Comparison of ENCODE assay signal across 8 mouse cellular contexts in the genomic region with DNA sequence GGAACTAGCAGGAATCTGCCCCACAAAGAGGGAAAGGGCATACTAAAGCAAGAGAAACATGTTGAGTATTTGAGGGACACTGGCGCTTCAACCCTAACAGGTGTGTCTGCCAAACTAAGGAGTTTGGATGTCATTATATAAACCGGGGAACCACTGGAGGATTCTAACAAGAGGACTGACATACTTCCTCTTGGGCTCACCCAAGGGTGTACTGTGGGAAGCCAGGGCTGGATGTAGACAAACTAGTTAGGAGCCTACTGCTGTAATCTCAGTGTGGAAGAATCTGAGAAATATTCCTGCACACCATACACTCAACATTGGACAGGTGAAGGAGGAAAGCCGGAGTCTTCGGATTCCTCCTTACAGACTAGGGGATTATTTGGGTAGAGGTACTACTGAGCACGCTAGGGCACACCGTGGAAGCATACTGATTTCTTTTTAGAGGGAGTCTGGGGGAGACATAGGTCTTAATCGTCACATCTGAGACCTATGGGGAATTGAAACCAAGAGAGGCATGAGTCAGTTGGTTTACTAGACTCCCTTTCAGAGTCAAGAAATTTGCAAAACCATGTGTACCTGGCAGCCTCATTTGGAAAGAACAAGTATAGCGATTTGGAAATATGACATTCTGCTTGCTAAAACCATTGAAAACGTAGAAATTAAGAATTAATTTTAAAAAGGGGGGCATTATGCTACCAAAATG. TPM values are rescaled to one million over a fixed set of nuclear protein-coding genes. Genes with fewer than 3 reads are reported as not detected.
DNase-seq lines count a peak whose midpoint lies in the region; ATAC-seq and TF ChIP-seq lines count a peak whose summit lies in the region.

No protein-coding gene starts in this region.

- no peak for TF ChIP-seq POLR2A in bone marrow macrophage, adult 2 months (IDR thresholded peaks at IDR 0.05; ENCODE audit: borderline replicate concordance, low read depth, low read length)

- H3K36me3 ChIP-seq in heart, embryonic 11.5 days (ENCODE audit: control insufficient read depth, insufficient read depth, low read length), result no peaks in the 10 kb centered on the region
- H3K36me3 ChIP-seq in hindbrain, embryonic 15.5 days, result no peaks in the 10 kb centered on the region
- H3K36me3 ChIP-seq in midbrain, embryonic 13.5 days, result peaks cover 16% of the 10 kb centered on the region

- DNase-seq in heart, postnatal 25 days (ENCODE audit: low spot score), result no peak
- DNase-seq in thymus, adult 18-20 months, result no peak
- no peak for DNase-seq in thymus, postnatal 10 days (ENCODE audit: low spot score in 2 of 2)

- no peaks in the 10 kb centered on the region for H3K9me3 ChIP-seq in heart, embryonic 11.5 days (replicated peaks; ENCODE audit: control insufficient read depth, low read length)
- no peaks in the 10 kb centered on the region for H3K9me3 ChIP-seq in hindbrain, embryonic 15.5 days
- H3K9me3 ChIP-seq in midbrain, embryonic 13.5 days, result no peaks in the 10 kb centered on the region

- H3K4me3 ChIP-seq in heart, embryonic 11.5 days (ENCODE audit: low read depth, low read length), result peak overlapping the region; percentile 92
- H3K4me3 ChIP-seq in bone marrow macrophage, adult 2 months (ENCODE audit: insufficient read depth, low read length), result peak overlapping the region; percentile 94
- peak overlapping the region; percentile 82 for H3K4me3 ChIP-seq in hindbrain, embryonic 15.5 days
- peak overlapping the region; percentile 84 for H3K4me3 ChIP-seq in midbrain, embryonic 13.5 days (replicated peaks)

- H3K9ac ChIP-seq in heart, embryonic 11.5 days (ENCODE audit: low read depth, low read length), result no peak overlapping the region
- H3K9ac ChIP-seq in hindbrain, embryonic 15.5 days, result peak overlapping the region; percentile 41
- peak overlapping the region; percentile 89 for H3K9ac ChIP-seq in midbrain, embryonic 13.5 days (replicated peaks)

- intact Hi-C loops in heart, postnatal 25 days (cut with DNase I), result loop anchor here (2.0 kb wide), 2 partner anchors 18 to 52 kb away; no protein-coding TSS in a partner anchor

- H3K4me2 ChIP-seq in heart, embryonic 11.5 days, result peak overlapping the region; percentile 76
- peak overlapping the region; percentile 60 for H3K4me2 ChIP-seq in hindbrain, embryonic 15.5 days
- peak overlapping the region; percentile 73 for H3K4me2 ChIP-seq in midbrain, embryonic 13.5 days (replicated peaks)

- no peak for TF ChIP-seq CTCF in bone marrow macrophage, adult 2 months (IDR thresholded peaks at IDR 0.05; ENCODE audit: low read depth, low read length)

- no peak overlapping the region for H3K27ac ChIP-seq in heart, embryonic 11.5 days (ENCODE audit: low read depth, low read length)
- no peak overlapping the region for H3K27ac ChIP-seq in bone marrow macrophage, adult 2 months (ENCODE audit: insufficient read depth, low read depth, low read length)
- peak overlapping the region; percentile 87 for H3K27ac ChIP-seq in hindbrain, embryonic 15.5 days (replicated peaks)
- peak overlapping the region; percentile 84 for H3K27ac ChIP-seq in midbrain, embryonic 13.5 days

- peaks cover 19% of the 10 kb centered on the region for H3K4me1 ChIP-seq in heart, embryonic 11.5 days (ENCODE audit: control insufficient read depth, insufficient read depth, low read length)
- H3K4me1 ChIP-seq in bone marrow macrophage, adult 2 months (ENCODE audit: control insufficient read depth, insufficient read depth, low read length), result peaks cover 16% of the 10 kb centered on the region
- peaks cover 34% of the 10 kb centered on the region for H3K4me1 ChIP-seq in hindbrain, embryonic 15.5 days (replicated peaks)
- peaks cover 38% of the 10 kb centered on the region for H3K4me1 ChIP-seq in midbrain, embryonic 13.5 days (replicated peaks)

- no peak for ATAC-seq in heart, embryonic 11.5 days (replicated peaks; ENCODE audit: insufficient number of reproducible peaks, low FRiP score, low TSS enrichment)
- ATAC-seq in hindbrain, embryonic 15.5 days (ENCODE audit: low FRiP score, low read depth), result no peak
- no peak for ATAC-seq in midbrain, embryonic 13.5 days
- ATAC-seq in frontal cortex, adult (ENCODE audit: low TSS enrichment), result no peak

- WGBS in heart, embryonic 11.5 days (ENCODE audit: insufficient replicate concordance), result 62% methylated on average over 9 of the region's 9 CpGs
- 60% methylated on average over 9 of the region's 9 CpGs for WGBS in hindbrain, embryonic 15.5 days
- 61% methylated on average over 9 of the region's 9 CpGs for WGBS in midbrain, embryonic 13.5 days

- no peaks in the 10 kb centered on the region for H3K27me3 ChIP-seq in heart, embryonic 11.5 days (ENCODE audit: control insufficient read depth, insufficient read depth, low read length)
- no peaks in the 10 kb centered on the region for H3K27me3 ChIP-seq in hindbrain, embryonic 15.5 days
- no peaks in the 10 kb centered on the region for H3K27me3 ChIP-seq in midbrain, embryonic 13.5 days

RNA-seq across cellular contexts. Expression of gene Uso1, which starts 1.1 kb away (rescaled TPM):
- polyA plus RNA-seq in heart, embryonic 11.5 days (2014; fragmentation: Nextera tagmentation; extraction: Ambion mirVana), result 25.9 and 26.7 TPM in 2 replicates
- 10 to 100 TPM; 38.2 to 38.3 TPM for total RNA-seq in heart, postnatal 25 days (2021)
- 44.4 and 47.3 TPM in 2 replicates for polyA plus RNA-seq in bone marrow macrophage, adult 2 months (2012; ENCODE audit: insufficient read depth, insufficient read length, missing spikeins)
- polyA plus RNA-seq in hindbrain, embryonic 15.5 days (2015; fragmentation: Nextera tagmentation; extraction: Ambion mirVana), result 38.7 and 44.6 TPM in 2 replicates
- 50.2 and 50.3 TPM in 2 replicates for polyA plus RNA-seq in midbrain, embryonic 13.5 days (2015; fragmentation: Nextera tagmentation; extraction: Ambion mirVana)

RNA-seq across cellular contexts. Expression of gene G3bp2, which starts 53.2 kb away (rescaled TPM):
- 177 and 181 TPM in 2 replicates for polyA plus RNA-seq in heart, embryonic 11.5 days (2014; fragmentation: Nextera tagmentation; extraction: Ambion mirVana)
- 10 to 100 TPM; 64.4 to 67.9 TPM for total RNA-seq in heart, postnatal 25 days (2021)
- 100 and 112 TPM in 2 replicates for polyA plus RNA-seq in bone marrow macrophage, adult 2 months (2012; ENCODE audit: insufficient read depth, insufficient read length, missing spikeins)
- polyA plus RNA-seq in hindbrain, embryonic 15.5 days (2015; fragmentation: Nextera tagmentation; extraction: Ambion mirVana), result 325 and 337 TPM in 2 replicates
- polyA plus RNA-seq in midbrain, embryonic 13.5 days (2015; fragmentation: Nextera tagmentation; extraction: Ambion mirVana), result 371 and 409 TPM in 2 replicates

Comparison
In these comparisons a context has a peak if more than half of its experiments do, and no peak if none do; other contexts are left out.
1. H3K27ac ChIP-seq: peak in hindbrain, embryonic 15.5 days (single experiment) and midbrain, embryonic 13.5 days (single experiment); none in heart, embryonic 11.5 days (single experiment) and bone marrow macrophage, adult 2 months (single experiment).
2. Peak in every context shown above with its lines, with median percentiles within 50 percentile points of each other: H3K4me2 ChIP-seq and H3K4me3 ChIP-seq.